Mouse (Mus musculus) cerebellum, adult 2 months (tissue): Measurements from ENCODE around the gene Yipf1.

ENCODE experiments used
- CTCF ChIP-seq: fragments of 200-500 bp; IDR thresholded peaks from 2 replicates; pipeline ENCODE4 v1.5.1; 2011; ENCODE audit warnings: low read depth, mild to moderate bottlenecking, control low read depth, low read length, moderate library complexity, borderline replicate concordance; ENCODE audit not compliant: insufficient read depth
- POLR2A ChIP-seq: fragments of 200-500 bp; IDR thresholded peaks from 2 replicates; pipeline ENCODE4 v1.6.1; 2011; ENCODE audit warnings: low read length, control low read depth, borderline replicate concordance; ENCODE audit not compliant: insufficient read depth

- no peak for TF ChIP-seq POLR2A
- no peak for TF ChIP-seq CTCF
These were observed 66.7 kb downstream of the Yipf1 start for GRCm38 (mm10) chr4:107380871-107381270.
